Mouse (Mus musculus): ENCODE measurements around the gene Ormdl3. TPM values are rescaled to one million over a fixed set of nuclear protein-coding genes. Genes with fewer than 3 reads are reported as not detected.

The Ormdl3 gene
- polyA plus RNA-seq, 1 experiment from 2014 or later: 14.9 TPM

- no peak overlapping the region for H3K9ac ChIP-seq
- DNase-seq (ENCODE audit: low spot score) (no peak), ATAC-seq (ENCODE audit: low FRiP score) (no peak)
- no peaks in the 10 kb centered on the region for H3K9me3 ChIP-seq (ENCODE audit: control insufficient read depth, low read length)
- WGBS: 75% methylated on average over 6 of the region's 6 CpGs
- no peak overlapping the region for H3K4me3 ChIP-seq (replicated peaks; ENCODE audit: low read length)
- H3K4me2 ChIP-seq (replicated peaks): no peak overlapping the region
- no peaks in the 10 kb centered on the region for H3K36me3 ChIP-seq (replicated peaks; ENCODE audit: control insufficient read depth, insufficient read depth)
- peaks cover 10% of the 10 kb centered on the region; the same call in 1 of the 2 replicates for H3K27me3 ChIP-seq (ENCODE audit: control insufficient read depth, insufficient read depth, low read length)
- H3K4me1 ChIP-seq (replicated peaks; ENCODE audit: control insufficient read depth, insufficient read depth, low read length): no peaks in the 10 kb centered on the region
- H3K27ac ChIP-seq: no peak overlapping the region
Observed at GRCm38 (mm10) chr11:98595021-98595420, 7.9 kb upstream of the Ormdl3 start.

- DNase-seq (ENCODE audit: low spot score) (no peak), ATAC-seq (ENCODE audit: low FRiP score) (no peak)
- 64% methylated on average over 19 of the region's 19 CpGs for WGBS
Observed at GRCm38 (mm10) chr11:98590548-98591445, 3.6 kb upstream of the Ormdl3 start.

GRCm38 (mm10) chr11:98589306-98589705, 2.1 kb upstream of the Ormdl3 start:
- H3K27ac ChIP-seq: no peak overlapping the region
- 87% methylated on average over 8 of the region's 8 CpGs for WGBS
- ATAC-seq (ENCODE audit: low FRiP score) (no peak), DNase-seq (ENCODE audit: low spot score) (no peak)
- no peaks in the 10 kb centered on the region for H3K36me3 ChIP-seq (replicated peaks; ENCODE audit: control insufficient read depth, insufficient read depth)
- H3K9ac ChIP-seq: no peak overlapping the region
- no peak overlapping the region for H3K4me2 ChIP-seq (replicated peaks)
- H3K27me3 ChIP-seq (ENCODE audit: control insufficient read depth, insufficient read depth, low read length): 0 out of 2 replicates have a peak, but pooled peaks cover 3% of the 10 kb centered on the region
- H3K4me1 ChIP-seq (replicated peaks; ENCODE audit: control insufficient read depth, insufficient read depth, low read length): peaks cover 26% of the 10 kb centered on the region
- no peak overlapping the region for H3K4me3 ChIP-seq (replicated peaks; ENCODE audit: low read length)
- H3K9me3 ChIP-seq (ENCODE audit: control insufficient read depth, low read length): no peaks in the 10 kb centered on the region

More at GRCm38 (mm10) chr11:98590548-98591445, 3.6 kb upstream of the Ormdl3 start:
- H3K36me3 ChIP-seq (replicated peaks; ENCODE audit: control insufficient read depth, insufficient read depth): no peaks in the 10 kb centered on the region
- no peak overlapping the region for H3K4me3 ChIP-seq (replicated peaks; ENCODE audit: low read length)
- H3K9me3 ChIP-seq (ENCODE audit: control insufficient read depth, low read length): no peaks in the 10 kb centered on the region
- no peak overlapping the region for H3K9ac ChIP-seq
- H3K4me2 ChIP-seq (replicated peaks): no peak overlapping the region
- 0 out of 2 replicates have a peak, but pooled peaks cover 3% of the 10 kb centered on the region for H3K27me3 ChIP-seq (ENCODE audit: control insufficient read depth, insufficient read depth, low read length)
- peaks cover 17% of the 10 kb centered on the region for H3K4me1 ChIP-seq (replicated peaks; ENCODE audit: control insufficient read depth, insufficient read depth, low read length)
- no peak overlapping the region for H3K27ac ChIP-seq

- Histone ChIP-seq H3K36me3 (replicated peaks; ENCODE audit: control insufficient read depth, insufficient read depth) (no peaks in the 10 kb centered on the region), H3K9ac (no peak overlapping the region), H3K4me2 (replicated peaks) (peak overlapping the region; percentile 87; the same call in 1 of the 2 replicates), H3K27ac (no peak overlapping the region), H3K9me3 (ENCODE audit: control insufficient read depth, low read length) (no peaks in the 10 kb centered on the region), H3K4me1 (replicated peaks; ENCODE audit: control insufficient read depth, insufficient read depth, low read length) (peaks cover 26% of the 10 kb centered on the region), H3K4me3 (replicated peaks; ENCODE audit: low read length) (peak overlapping the region; percentile 23; the same call in 1 of the 2 replicates), H3K27me3 (ENCODE audit: control insufficient read depth, insufficient read depth, low read length) (0 out of 2 replicates have a peak, but pooled peaks cover 3% of the 10 kb centered on the region)
- ATAC-seq (ENCODE audit: low FRiP score): no peak
- 59% methylated on average over 6 of the region's 6 CpGs for WGBS
- DNase-seq (ENCODE audit: low spot score): no peak
Observed at GRCm38 (mm10) chr11:98588833-98589281, 1.7 kb upstream of the Ormdl3 start.

- peak overlapping the region; percentile 80 for H3K27ac ChIP-seq
- WGBS: 9% methylated on average over 20 of the region's 20 CpGs
- peak overlapping the region; percentile 60 for H3K4me3 ChIP-seq (replicated peaks; ENCODE audit: low read length)
- H3K36me3 ChIP-seq (replicated peaks; ENCODE audit: control insufficient read depth, insufficient read depth): peaks cover 7% of the 10 kb centered on the region
- no peaks in the 10 kb centered on the region for H3K27me3 ChIP-seq (ENCODE audit: control insufficient read depth, insufficient read depth, low read length)
- ATAC-seq (ENCODE audit: low FRiP score) (peak; percentile 61), DNase-seq (ENCODE audit: low spot score) (peak; percentile 63)
- no peaks in the 10 kb centered on the region for H3K9me3 ChIP-seq (ENCODE audit: control insufficient read depth, low read length)
- H3K4me2 ChIP-seq (replicated peaks): peak overlapping the region; percentile 87
- peaks cover 26% of the 10 kb centered on the region for H3K4me1 ChIP-seq (replicated peaks; ENCODE audit: control insufficient read depth, insufficient read depth, low read length)
- H3K9ac ChIP-seq: peak overlapping the region; percentile 73
Observed at GRCm38 (mm10) chr11:98587684-98588546, 747 bp upstream of the Ormdl3 start.

GRCm38 (mm10) chr11:98586087-98586891, 879 bp downstream of the Ormdl3 start:
- 2% methylated on average over 22 of the region's 22 CpGs for WGBS
- H3K36me3 ChIP-seq (replicated peaks; ENCODE audit: control insufficient read depth, insufficient read depth): peaks cover 20% of the 10 kb centered on the region
- no peaks in the 10 kb centered on the region for H3K27me3 ChIP-seq (ENCODE audit: control insufficient read depth, insufficient read depth, low read length)
- H3K4me3 ChIP-seq (replicated peaks; ENCODE audit: low read length): peak overlapping the region; percentile 60
- H3K4me1 ChIP-seq (replicated peaks; ENCODE audit: control insufficient read depth, insufficient read depth, low read length): peaks cover 26% of the 10 kb centered on the region
- peak overlapping the region; percentile 87 for H3K4me2 ChIP-seq (replicated peaks)
- peak overlapping the region; percentile 80 for H3K27ac ChIP-seq
- ATAC-seq (ENCODE audit: low FRiP score): peak; percentile 39
- H3K9ac ChIP-seq: peak overlapping the region; percentile 73
- DNase-seq (ENCODE audit: low spot score): peak; percentile 33
- no peaks in the 10 kb centered on the region for H3K9me3 ChIP-seq (ENCODE audit: control insufficient read depth, low read length)

DNA sequence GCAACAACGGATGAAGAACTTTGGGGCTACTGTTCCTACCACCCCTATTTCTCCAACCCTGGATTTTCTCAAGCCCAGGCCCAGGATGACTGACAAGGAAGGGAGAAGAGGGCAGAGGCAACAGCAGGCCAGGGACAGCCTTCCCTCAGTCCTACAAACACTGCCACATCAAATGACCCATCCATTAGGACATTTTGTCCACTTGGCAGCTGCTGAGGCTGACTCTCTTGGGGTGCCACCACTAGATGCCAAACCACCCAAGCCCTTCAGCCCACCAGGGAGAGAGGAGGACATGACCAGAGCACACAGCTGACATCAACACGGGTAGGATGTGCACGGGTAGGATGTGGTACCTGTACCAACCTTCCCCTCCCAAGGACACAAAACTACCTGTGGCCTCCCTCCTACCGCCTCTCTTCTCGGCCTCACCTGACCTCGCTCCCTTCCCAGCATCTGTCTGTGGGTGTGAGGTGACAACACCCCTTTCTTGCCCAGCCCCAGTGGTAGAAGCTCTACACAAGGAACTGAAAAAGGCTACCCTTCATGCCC, 2.5 kb downstream of the Ormdl3 start:
- DNase-seq (ENCODE audit: low spot score): no peak
- Histone ChIP-seq H3K4me1 (replicated peaks; ENCODE audit: control insufficient read depth, insufficient read depth, low read length) (peaks cover 26% of the 10 kb centered on the region), H3K9me3 (ENCODE audit: control insufficient read depth, low read length) (no peaks in the 10 kb centered on the region), H3K27ac (no peak overlapping the region), H3K4me2 (replicated peaks) (no peak overlapping the region), H3K27me3 (ENCODE audit: control insufficient read depth, insufficient read depth, low read length) (no peaks in the 10 kb centered on the region), H3K4me3 (replicated peaks; ENCODE audit: low read length) (no peak overlapping the region), H3K9ac (no peak overlapping the region), H3K36me3 (replicated peaks; ENCODE audit: control insufficient read depth, insufficient read depth) (peaks cover 28% of the 10 kb centered on the region)
- 96% methylated on average over 6 of the region's 6 CpGs for WGBS
- no peak for ATAC-seq (ENCODE audit: low FRiP score)

GRCm38 (mm10) chr11:98584146-98584545, 3.0 kb downstream of the Ormdl3 start:
- no peak overlapping the region for H3K4me2 ChIP-seq (replicated peaks)
- H3K9me3 ChIP-seq (ENCODE audit: control insufficient read depth, low read length): no peaks in the 10 kb centered on the region
- H3K27ac ChIP-seq: no peak overlapping the region
- H3K9ac ChIP-seq: no peak overlapping the region
- peaks cover 28% of the 10 kb centered on the region for H3K36me3 ChIP-seq (replicated peaks; ENCODE audit: control insufficient read depth, insufficient read depth)
- H3K4me3 ChIP-seq (replicated peaks; ENCODE audit: low read length): no peak overlapping the region
- no peaks in the 10 kb centered on the region for H3K27me3 ChIP-seq (ENCODE audit: control insufficient read depth, insufficient read depth, low read length)
- no peak for DNase-seq (ENCODE audit: low spot score)
- H3K4me1 ChIP-seq (replicated peaks; ENCODE audit: control insufficient read depth, insufficient read depth, low read length): peaks cover 26% of the 10 kb centered on the region
- 71% methylated on average over 1 of the region's 1 CpGs for WGBS
- no peak for ATAC-seq (ENCODE audit: low FRiP score)
